Mouse (Mus musculus) kidney, postnatal 25 days (tissue): ENCODE data around the gene Olfr114.

Source experiments
- DNase-seq, 2 experiments: peaks; one replicate each; pipeline ENCODE4 v3.0.0; 2021; ENCODE audit warnings: mixed read lengths in 2 of 2

Olfr114 gene

DNA sequence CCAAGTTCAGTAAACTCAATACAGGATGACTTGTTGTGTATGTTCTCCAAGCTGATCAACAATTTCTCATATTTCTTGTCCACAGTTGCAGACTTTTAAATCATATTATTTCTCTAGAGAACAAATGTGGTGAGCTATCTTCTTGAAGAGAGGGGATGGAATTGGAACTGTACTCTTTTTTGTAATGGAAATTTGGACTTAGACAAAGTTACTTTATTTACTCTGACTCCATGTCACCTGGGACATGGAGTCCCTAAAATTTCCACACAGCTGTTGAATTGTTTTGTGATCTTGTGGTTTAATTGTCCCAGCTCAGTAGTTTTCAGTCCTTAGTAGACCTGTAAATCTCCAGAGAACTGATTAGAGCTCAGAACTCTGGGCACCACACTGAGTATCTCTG lies at the start of gene Olfr114:
Gene Olfr114, minus strand, starts transcription at position 101 of the 400 bp plus-strand sequence.
- DNase-seq: no peak

GRCm38 (mm10) chr17:37627009-37627408 lies 34.5 kb upstream of the Olfr114 start, which contains the start of the genes Olfr115 and Olfr116:
Gene Olfr115 (minus strand): TSS chr17:37627109.
Gene Olfr116 (minus strand): TSS chr17:37627199.
- DNase-seq: no peak

GRCm38 (mm10) chr17:37577563-37577962 lies 15.0 kb downstream of the Olfr114 start, which contains the start of gene Olfr113:
Gene Olfr113 (minus strand): TSS chr17:37577663.
- no peak for DNase-seq

- no peak for DNase-seq
Measured at GRCm38 (mm10) chr17:37569351-37569750, 23.2 kb downstream of the Olfr114 start, which contains the start of gene Olfr112. Gene Olfr112 (minus strand): TSS chr17:37569451.

GRCm38 (mm10) chr17:37558913-37559615 lies 33.5 kb downstream of the Olfr114 start:
- no peak for DNase-seq

DNA sequence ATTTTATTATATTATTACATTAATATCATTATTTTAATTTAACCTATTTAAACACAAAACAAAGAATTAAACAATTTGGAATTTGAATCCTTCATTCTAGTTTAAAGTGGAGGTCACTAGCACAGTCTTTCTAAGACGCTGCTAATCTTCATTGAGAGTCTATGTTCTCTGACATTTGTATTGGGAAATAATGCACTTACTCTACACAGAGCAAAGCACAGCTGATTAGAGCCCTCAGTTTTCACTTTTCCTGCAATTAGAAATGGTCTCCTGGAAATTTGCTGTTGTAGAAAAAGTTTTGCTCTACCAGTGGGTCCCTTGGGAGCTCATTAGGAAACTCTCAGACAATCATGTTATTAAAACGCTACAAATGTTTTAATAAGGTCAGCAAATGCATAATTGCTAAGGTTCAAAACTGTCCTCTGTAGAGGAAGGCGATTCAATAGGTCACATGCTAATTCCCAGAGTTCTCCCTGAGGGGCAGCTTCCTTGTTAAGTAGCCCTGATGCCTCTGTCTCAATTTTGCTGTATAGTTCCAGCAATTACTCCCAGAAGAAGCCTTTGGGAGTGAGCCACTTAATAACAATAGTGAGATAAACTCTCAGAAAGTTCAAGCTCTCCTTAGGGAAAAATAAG lies 48.6 kb downstream of the Olfr114 start:
- DNase-seq: no peak

- no peak for DNase-seq
Measured at GRCm38 (mm10) chr17:37541454-37542119, 51.0 kb downstream of the Olfr114 start.
